Mouse (Mus musculus): ENCODE results near the gene Hsbp1.

DNA sequence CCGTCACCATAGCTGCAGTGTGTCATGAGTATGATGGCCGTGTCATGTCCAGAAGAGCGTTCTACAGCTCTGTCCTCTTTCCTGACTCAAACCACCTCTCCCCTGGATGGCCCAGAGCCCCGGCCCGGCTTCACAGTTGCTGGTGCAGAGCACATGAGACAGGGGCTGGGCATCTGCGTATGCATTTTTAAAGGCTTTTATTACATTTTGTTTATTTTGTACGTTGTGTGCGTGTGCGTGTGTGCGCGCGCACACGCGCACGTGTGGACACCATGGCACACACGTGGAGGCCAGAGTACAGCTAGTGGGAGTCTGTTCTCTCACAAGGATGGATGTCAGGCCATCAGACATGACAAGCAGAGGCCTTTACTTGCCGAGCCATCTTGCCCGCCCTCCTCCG lies 7.4 kb downstream of the Hsbp1 start:
- no peak for TF ChIP-seq POLR2A (IDR thresholded peaks at IDR 0.05; ENCODE audit: extremely low read depth, insufficient read depth, low read length)
- TF ChIP-seq CTCF (IDR thresholded peaks at IDR 0.05; ENCODE audit: extremely low read depth, insufficient read depth, low read length), result no peak

All from cortical plate, adult 2 months (tissue).